Mouse (Mus musculus) heart, postnatal 0 days (tissue): ENCODE measurements at regions not wholly inside any gene's neighbourhood (a gene's known extent, or its start where the extent isn't known, plus 50 kb on each side); places are given as distances from the start of the nearest gene placed in this dataset.

Experiments
- CTCF ChIP-seq: IDR thresholded peaks from 2 replicates; pipeline ENCODE4 v1.5.1; 2016; ENCODE audit warnings: antibody characterized with exemption, control low read depth, low read depth
- EP300 ChIP-seq: IDR thresholded peaks from 2 replicates; pipeline ENCODE4 v1.6.1; 2016; ENCODE audit warnings: antibody characterized with exemption, low read depth

- TF ChIP-seq CTCF (no peak), EP300 (no peak)
Observed at GRCm38 (mm10) chr7:74070836-74071235, 57.3 kb upstream of the St8sia2 start.
